Mouse (Mus musculus) liver, postnatal 0 days (tissue): ENCODE data around the gene Parp16.

Experiments used
- CTCF ChIP-seq: sonication (generic); IDR thresholded peaks from 2 replicates; pipeline ENCODE4 v1.5.1; 2016; ENCODE audit warnings: antibody characterized with exemption, low read depth
- EP300 ChIP-seq: IDR thresholded peaks from 2 replicates; pipeline ENCODE4 v1.6.1; 2016; ENCODE audit warnings: antibody characterized with exemption, low read depth, mild to moderate bottlenecking

DNA sequence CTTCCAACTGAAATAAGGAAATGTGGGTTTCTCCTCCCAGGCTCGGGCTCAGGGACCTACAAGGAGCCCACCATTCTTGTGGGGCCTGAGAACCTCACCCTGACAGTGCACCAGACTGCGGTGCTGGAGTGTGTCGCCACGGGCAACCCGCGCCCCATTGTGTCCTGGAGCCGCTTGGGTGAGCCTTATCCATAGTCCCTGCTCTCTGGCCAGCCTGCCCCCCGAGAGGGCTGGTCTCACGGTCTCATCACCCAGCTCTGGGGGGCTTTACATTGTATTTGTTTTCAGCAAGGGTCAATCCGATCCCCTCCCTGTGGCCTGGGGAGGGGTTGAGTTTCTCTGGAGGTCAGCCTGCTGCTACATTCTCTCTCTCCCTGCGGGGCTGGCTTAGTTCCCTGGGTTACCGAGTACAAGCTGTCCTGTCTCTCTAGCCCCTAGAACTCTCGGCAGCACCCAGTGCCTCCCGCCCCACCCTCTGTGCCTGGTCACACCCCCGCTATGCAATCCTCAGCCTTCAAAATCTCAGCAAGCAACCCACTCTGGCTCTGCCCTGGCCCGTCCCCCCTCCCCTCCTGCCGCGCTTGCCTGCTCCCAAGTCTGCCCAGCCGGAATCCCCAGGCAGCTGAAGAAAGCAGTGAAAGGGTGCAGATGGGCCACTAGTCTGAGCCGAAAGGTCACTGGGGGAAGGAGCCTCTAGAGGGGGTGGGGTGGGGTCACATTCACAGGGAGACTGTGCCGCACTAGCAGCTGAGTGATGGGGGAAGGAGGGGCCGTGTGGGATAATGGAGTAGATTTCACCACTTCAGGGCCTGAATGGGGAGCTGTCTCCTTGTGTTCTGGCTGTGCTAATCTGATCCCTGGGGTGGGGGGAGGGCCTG, 16.6 kb upstream of the Parp16 start:
- no peak for TF ChIP-seq CTCF
- no peak for TF ChIP-seq EP300
